Mouse (Mus musculus) cerebellum, adult 2 months (tissue): ENCODE data around the gene Taf5.

Source experiments
- CTCF ChIP-seq: fragments of 200-500 bp; IDR thresholded peaks from 2 replicates; pipeline ENCODE4 v1.5.1; 2011; ENCODE audit warnings: low read depth, mild to moderate bottlenecking, control low read depth, low read length, moderate library complexity, borderline replicate concordance; ENCODE audit not compliant: insufficient read depth
- POLR2A ChIP-seq: fragments of 200-500 bp; IDR thresholded peaks from 2 replicates; pipeline ENCODE4 v1.6.1; 2011; ENCODE audit warnings: low read length, control low read depth, borderline replicate concordance; ENCODE audit not compliant: insufficient read depth

DNA sequence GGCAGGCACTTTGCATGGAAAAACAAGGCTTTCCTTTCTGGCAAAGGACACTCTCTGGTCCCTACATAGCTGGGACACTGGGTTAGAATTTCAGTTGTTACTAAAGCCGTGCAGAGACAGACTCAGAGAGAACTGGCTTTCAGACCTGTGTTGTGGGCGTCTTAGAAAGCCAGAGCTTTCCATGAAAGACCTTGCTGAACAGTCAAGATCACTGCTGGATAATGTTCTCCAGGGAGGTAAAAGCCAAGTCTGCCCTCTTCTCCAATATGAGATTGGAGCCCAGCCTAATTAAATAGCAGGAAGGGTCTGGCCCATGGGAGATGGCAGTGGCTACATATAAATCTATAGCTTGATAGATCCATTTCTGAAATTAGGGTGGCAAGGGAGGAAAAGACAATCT is 49.2 kb upstream of the Taf5 start:
- TF ChIP-seq CTCF (no peak), POLR2A (no peak)
